Mouse (Mus musculus) MEL (cell line): ENCODE measurements at regions not wholly inside any gene's neighbourhood (a gene's known extent, or its start where the extent isn't known, plus 50 kb on each side); places are given as distances from the start of the nearest gene placed in this dataset.

Experiments used
- DNase-seq: peaks from one replicate; pipeline ENCODE4 v3.0.0; 2011; ENCODE audit warnings: low read depth, low spot score
- H3K27ac ChIP-seq: 2 replicates; pipeline ENCODE4 v1.5.1; 2012; ENCODE audit warnings: low read depth, mild to moderate bottlenecking, control low read depth, low read length, moderate library complexity; ENCODE audit not compliant: control insufficient read depth
- H3K27me3 ChIP-seq, 2 experiments: fragments of 150-350 bp in 1 of 2; sonication (generic) in 1 of 2; 2 replicates each; pipeline ENCODE4 v1.6.1; 2012; ENCODE audit warnings: low read length in 2 of 2, mild to moderate bottlenecking in 2 of 2, improper control_type of control experiment in 1 of 2, moderate library complexity in 1 of 2; ENCODE audit not compliant: insufficient read depth in 2 of 2, control insufficient read depth in 1 of 2
- H3K36me3 ChIP-seq, 2 experiments: 2 replicates each; pipeline ENCODE4 v1.6.1; 2012 to 2014; ENCODE audit warnings: low read length in 2 of 2, improper control_type of control experiment in 1 of 2, inconsistent platforms in 1 of 2, mild to moderate bottlenecking in 1 of 2; ENCODE audit not compliant: insufficient read depth in 2 of 2, control insufficient read depth in 1 of 2
- H3K4me1 ChIP-seq, 2 experiments: fragments of 150-350 bp in 1 of 2; sonication (generic) in 1 of 2; 2 replicates each; pipeline ENCODE4 v1.6.1; 2012; ENCODE audit warnings: low read length in 2 of 2, improper control_type of control experiment in 1 of 2, mild to moderate bottlenecking in 1 of 2; ENCODE audit not compliant: insufficient read depth in 2 of 2, control insufficient read depth in 1 of 2
- H3K4me3 ChIP-seq, 2 experiments: fragments of 150-350 bp in 1 of 2; sonication (generic) in 1 of 2; 2 replicates each; pipeline ENCODE4 v1.5.1; 2012; ENCODE audit warnings: low read depth in 2 of 2, low read length in 2 of 2, mild to moderate bottlenecking in 2 of 2, moderate library complexity in 2 of 2, control low read depth in 1 of 2, improper control_type of control experiment in 1 of 2; ENCODE audit not compliant: control insufficient read depth in 1 of 2, insufficient read depth in 1 of 2
- H3K79me2 ChIP-seq: 2 replicates; pipeline ENCODE4 v1.6.1; 2012; ENCODE audit warnings: mild to moderate bottlenecking, low read length, moderate library complexity; ENCODE audit not compliant: control insufficient read depth, poor library complexity, insufficient read depth
- H3K9ac ChIP-seq: 2 replicates; pipeline ENCODE4 v1.6.1; 2012; ENCODE audit warnings: low read depth, mild to moderate bottlenecking, control low read depth, low read length, moderate library complexity; ENCODE audit not compliant: control insufficient read depth, poor library complexity, severe bottlenecking
- H3K9me3 ChIP-seq: fragments of 150-350 bp; sonication (generic); replicated peaks from 2 replicates; pipeline ENCODE4 v1.6.1; 2012; ENCODE audit warnings: mild to moderate bottlenecking, low read length, improper control_type of control experiment, moderate library complexity; ENCODE audit not compliant: insufficient read depth
- BHLHE40 ChIP-seq: IDR thresholded peaks from 2 replicates; pipeline ENCODE4 v1.6.1; 2012; ENCODE audit warnings: low read depth, mild to moderate bottlenecking, inconsistent platforms, low read length, improper control_type of control experiment, borderline replicate concordance
- CHD2 ChIP-seq: IDR thresholded peaks from 2 replicates; pipeline ENCODE4 v1.6.1; 2011; ENCODE audit warnings: low read length, improper control_type of control experiment
- E2F4 ChIP-seq: IDR thresholded peaks from 2 replicates; pipeline ENCODE4 v1.6.1; 2011; ENCODE audit warnings: low read depth, low read length, improper control_type of control experiment, borderline replicate concordance
- ELF1 ChIP-seq: IDR thresholded peaks from 2 replicates; pipeline ENCODE4 v1.6.1; 2014; ENCODE audit warnings: low read depth, mild to moderate bottlenecking, inconsistent platforms, low read length, improper control_type of control experiment, moderate library complexity
- EP300 ChIP-seq, 2 experiments: IDR thresholded peaks; 2 replicates each; pipeline ENCODE4 v1.6.1; 2011; ENCODE audit warnings: improper control_type of control experiment in 2 of 2, low read length in 2 of 2, low read depth in 1 of 2, mild to moderate bottlenecking in 1 of 2
- GABPA ChIP-seq: IDR thresholded peaks from 2 replicates; pipeline ENCODE4 v1.6.1; 2012; ENCODE audit warnings: low read depth, mild to moderate bottlenecking, inconsistent platforms, low read length, improper control_type of control experiment, moderate library complexity
- GATA1 ChIP-seq: IDR thresholded peaks from 2 replicates; pipeline ENCODE4 v1.6.1; 2011; ENCODE audit warnings: low read depth, low read length, improper control_type of control experiment
- HCFC1 ChIP-seq: IDR thresholded peaks from 2 replicates; pipeline ENCODE4 v1.6.1; 2012; ENCODE audit warnings: low read depth, mild to moderate bottlenecking, inconsistent platforms, low read length, improper control_type of control experiment, moderate library complexity
- JUND ChIP-seq: IDR thresholded peaks from 2 replicates; pipeline ENCODE4 v1.6.1; 2011; ENCODE audit warnings: low read depth, mild to moderate bottlenecking, improper control_type of control experiment, low read length
- MAFK ChIP-seq: IDR thresholded peaks from 2 replicates; pipeline ENCODE4 v1.6.1; 2011; ENCODE audit warnings: low read depth, mild to moderate bottlenecking, low read length, improper control_type of control experiment, borderline replicate concordance
- MAX ChIP-seq: IDR thresholded peaks from 2 replicates; pipeline ENCODE4 v1.6.1; 2011; ENCODE audit warnings: low read length, improper control_type of control experiment
- MAZ ChIP-seq: IDR thresholded peaks from 2 replicates; pipeline ENCODE4 v1.6.1; 2012; ENCODE audit warnings: low read depth, mild to moderate bottlenecking, inconsistent platforms, low read length, improper control_type of control experiment
- MEF2A ChIP-seq: IDR thresholded peaks from 2 replicates; pipeline ENCODE4 v1.6.1; 2014; ENCODE audit warnings: low read depth, mild to moderate bottlenecking, inconsistent platforms, low read length, improper control_type of control experiment; ENCODE audit not compliant: poor library complexity, insufficient replicate concordance, severe bottlenecking; ENCODE audit errors: extremely low read depth
- NELFE ChIP-seq: IDR thresholded peaks from 2 replicates; pipeline ENCODE4 v1.6.1; 2011; ENCODE audit warnings: low read depth, low read length, improper control_type of control experiment
- NRF1 ChIP-seq: IDR thresholded peaks from 2 replicates; pipeline ENCODE4 v1.6.1; 2014; ENCODE audit warnings: low read depth, mild to moderate bottlenecking, inconsistent platforms, low read length, improper control_type of control experiment, moderate library complexity; ENCODE audit not compliant: poor library complexity, insufficient read depth, severe bottlenecking
- POLR2A ChIP-seq, 2 experiments: IDR thresholded peaks; 2 replicates each; pipeline ENCODE4 v1.6.1; 2011 to 2012; ENCODE audit warnings: low read length in 2 of 2, mild to moderate bottlenecking in 2 of 2, control low read depth in 1 of 2, improper control_type of control experiment in 1 of 2, low read depth in 1 of 2, moderate library complexity in 1 of 2; ENCODE audit not compliant: control insufficient read depth in 1 of 2, insufficient read depth in 1 of 2, poor library complexity in 1 of 2
- RAD21 ChIP-seq: IDR thresholded peaks from 2 replicates; pipeline ENCODE4 v1.6.1; 2011; ENCODE audit warnings: mild to moderate bottlenecking, low read depth, low read length, improper control_type of control experiment
- RCOR1 ChIP-seq: IDR thresholded peaks from 2 replicates; pipeline ENCODE4 v1.6.1; 2012; ENCODE audit warnings: low read depth, mild to moderate bottlenecking, inconsistent platforms, low read length, improper control_type of control experiment
- SIN3A ChIP-seq: IDR thresholded peaks from 2 replicates; pipeline ENCODE4 v1.6.1; 2012; ENCODE audit warnings: low read length, improper control_type of control experiment, inconsistent platforms
- TAL1 ChIP-seq: IDR thresholded peaks from 2 replicates; pipeline ENCODE4 v1.6.1; 2012; ENCODE audit warnings: mild to moderate bottlenecking, inconsistent platforms, low read length, moderate library complexity, mixed read lengths
- TBP ChIP-seq: IDR thresholded peaks from 2 replicates; pipeline ENCODE4 v1.8.0; 2011; ENCODE audit warnings: low read depth, low read length, improper control_type of control experiment
- TCF12 ChIP-seq: IDR thresholded peaks from 2 replicates; pipeline ENCODE4 v1.6.1; 2014; ENCODE audit warnings: low read depth, mild to moderate bottlenecking, inconsistent platforms, low read length, improper control_type of control experiment, moderate library complexity
- USF1 ChIP-seq: IDR thresholded peaks from 2 replicates; pipeline ENCODE4 v1.6.1; 2014; ENCODE audit warnings: low read depth, mild to moderate bottlenecking, inconsistent platforms, low read length, improper control_type of control experiment, moderate library complexity
- ZC3H11A ChIP-seq: IDR thresholded peaks from 2 replicates; pipeline ENCODE4 v1.6.1; 2012; ENCODE audit warnings: low read depth, mild to moderate bottlenecking, inconsistent platforms, low read length, improper control_type of control experiment
- ZKSCAN1 ChIP-seq: IDR thresholded peaks from 2 replicates; pipeline ENCODE4 v1.6.1; 2012; ENCODE audit warnings: low read depth, mild to moderate bottlenecking, inconsistent platforms, low read length, improper control_type of control experiment, moderate library complexity
- ZMIZ1 ChIP-seq: IDR thresholded peaks from 2 replicates; pipeline ENCODE4 v1.6.1; 2012; ENCODE audit warnings: low read depth, mild to moderate bottlenecking, inconsistent platforms, low read length, improper control_type of control experiment, moderate library complexity

DNA sequence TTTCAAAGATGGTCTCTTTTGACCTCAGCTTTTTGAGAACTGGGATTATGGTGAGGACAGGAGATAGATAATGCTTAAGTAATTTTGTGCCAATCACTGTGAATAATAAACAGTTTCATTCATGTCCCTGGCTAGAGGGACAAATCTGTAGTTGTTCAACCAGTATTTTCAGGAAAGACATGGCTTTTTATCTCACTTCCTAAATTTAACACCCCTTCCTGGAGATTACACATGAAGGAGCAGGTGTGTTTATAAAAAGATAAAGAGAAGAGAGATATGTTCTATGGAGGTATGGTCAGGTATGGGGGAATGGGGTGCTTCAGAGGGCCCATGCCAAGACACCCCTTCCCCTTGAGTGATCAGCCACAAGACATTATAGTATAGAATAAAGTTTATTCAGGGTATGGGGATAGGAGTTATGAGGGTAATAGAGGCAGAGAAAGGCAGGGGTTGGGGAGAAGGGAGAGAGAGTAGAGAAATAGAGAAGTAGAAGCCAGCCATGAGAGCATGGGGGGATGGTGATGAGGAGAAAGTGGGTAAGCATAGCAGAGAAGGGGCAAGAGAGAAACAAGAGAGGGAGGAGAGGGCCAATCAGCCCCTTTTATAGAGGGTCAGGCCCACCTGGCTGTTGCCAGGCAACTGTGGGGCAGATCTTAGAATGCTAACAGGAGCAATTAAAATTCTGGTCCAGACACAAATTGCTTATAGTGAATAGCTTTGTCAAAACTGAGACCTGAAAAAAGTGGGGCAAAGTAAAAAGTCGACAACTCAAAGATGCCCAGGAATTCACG, 566.7 kb upstream of the 4921530L21Rik start:
- no peaks in the 10 kb centered on the region for H3K36me3 ChIP-seq
- DNase-seq = peak; percentile 25
- H3K9me3 ChIP-seq = no peaks in the 10 kb centered on the region
- no peak overlapping the region for H3K9ac ChIP-seq
- TF ChIP-seq TCF12 = peak; percentile 58; the same call in 1 of the 2 replicates
- peak; percentile 70; the same call in 1 of the 2 replicates for TF ChIP-seq RCOR1
- no peak for TF ChIP-seq ZKSCAN1
- TF ChIP-seq MAFK = no peak
- no peak for TF ChIP-seq ZC3H11A
- peak; percentile 63 for TF ChIP-seq GATA1
- no peak for TF ChIP-seq USF1
- TF ChIP-seq BHLHE40 = no peak
- no peak for TF ChIP-seq NELFE
- no peak for TF ChIP-seq MAX
- no peak for TF ChIP-seq NRF1
- no peak for TF ChIP-seq JUND
- no peak for TF ChIP-seq RAD21
- no peak for TF ChIP-seq POLR2A (IDR thresholded peaks at IDR 0.05; ENCODE audit: control insufficient read depth in 1 of 2, insufficient read depth in 1 of 2, low read depth in 1 of 2, low read length in 2 of 2, poor library complexity in 1 of 2)
- no peak for TF ChIP-seq MAZ
- TF ChIP-seq EP300 (IDR thresholded peaks at IDR 0.05; ENCODE audit: low read depth in 1 of 2, low read length in 2 of 2) = peak; percentile 66
- no peak for TF ChIP-seq TAL1
- no peaks in the 10 kb centered on the region for H3K4me1 ChIP-seq
- H3K27ac ChIP-seq = no peak overlapping the region
- no peaks in the 10 kb centered on the region for H3K79me2 ChIP-seq
- H3K27me3 ChIP-seq = no peaks in the 10 kb centered on the region
- H3K4me3 ChIP-seq = no peak overlapping the region

DNA sequence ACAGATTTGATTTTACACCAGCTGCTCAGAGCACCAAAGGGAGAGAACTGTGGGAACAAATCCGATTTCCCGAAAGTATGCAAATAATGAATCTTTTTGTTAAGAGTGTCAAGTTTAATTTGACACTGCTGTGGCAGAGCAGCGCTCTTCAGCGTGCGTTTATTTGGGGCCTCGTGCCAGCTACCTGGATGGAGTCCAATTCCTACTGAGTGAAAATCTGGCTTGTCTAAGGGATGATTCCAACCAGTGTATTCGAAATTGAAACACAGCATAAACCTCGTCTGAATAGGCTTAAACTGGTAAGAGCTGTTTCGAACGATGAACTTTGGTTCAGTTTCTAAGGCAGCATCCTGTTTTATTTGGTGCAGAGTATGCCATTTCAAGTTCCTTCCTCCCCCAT, 524.1 kb upstream of the 4921530L21Rik start:
- Histone ChIP-seq H3K4me3 (no peak overlapping the region), H3K79me2 (no peaks in the 10 kb centered on the region), H3K9ac (no peak overlapping the region), H3K4me1 (no peaks in the 10 kb centered on the region), H3K27ac (no peak overlapping the region), H3K27me3 (no peaks in the 10 kb centered on the region), H3K9me3 (no peaks in the 10 kb centered on the region), H3K36me3 (no peaks in the 10 kb centered on the region)
- no peak for TF ChIP-seq MEF2A
- no peak for TF ChIP-seq MAFK
- TF ChIP-seq NELFE = no peak
- no peak for TF ChIP-seq ELF1
- TF ChIP-seq ZKSCAN1 = no peak
- TF ChIP-seq E2F4 = no peak
- TF ChIP-seq SIN3A = no peak
- TF ChIP-seq BHLHE40 = no peak
- no peak for TF ChIP-seq TBP
- TF ChIP-seq POLR2A (IDR thresholded peaks at IDR 0.05; ENCODE audit: control insufficient read depth in 1 of 2, insufficient read depth in 1 of 2, low read depth in 1 of 2, low read length in 2 of 2, poor library complexity in 1 of 2) = no peak
- TF ChIP-seq ZMIZ1 = no peak
- no peak for TF ChIP-seq CHD2
- TF ChIP-seq HCFC1 = no peak
- no peak for TF ChIP-seq MAX
- no peak for TF ChIP-seq MAZ
- no peak for TF ChIP-seq JUND
- TF ChIP-seq USF1 = no peak
- no peak for TF ChIP-seq GABPA
- DNase-seq = no peak
